Mouse (Mus musculus) lung, postnatal 25 days (tissue): ENCODE measurements around the gene Ttc27.

Experiments
- DNase-seq: peaks from one replicate; pipeline ENCODE4 v3.0.0; 2022; ENCODE audit warnings: low spot score

Gene Ttc27

GRCm38 (mm10) chr17:74887039-74887438 is 169.5 kb downstream of the Ttc27 start:
- no peak for DNase-seq

- no peak for DNase-seq
Measured at GRCm38 (mm10) chr17:74888836-74889534, 171.5 kb downstream of the Ttc27 start.

- DNase-seq: no peak
Measured at GRCm38 (mm10) chr17:74889535-74890117, 172.1 kb downstream of the Ttc27 start.

GRCm38 (mm10) chr17:74902453-74902852 is 184.9 kb downstream of the Ttc27 start:
- no peak for DNase-seq

- peak; percentile 36 for DNase-seq
Measured at GRCm38 (mm10) chr17:74903411-74904331, 186.1 kb downstream of the Ttc27 start.

- DNase-seq: no peak
Measured at GRCm38 (mm10) chr17:74904332-74904687, 186.8 kb downstream of the Ttc27 start.

- no peak for DNase-seq
Measured at GRCm38 (mm10) chr17:74904956-74905355, 187.4 kb downstream of the Ttc27 start.

- DNase-seq: no peak
Measured at GRCm38 (mm10) chr17:74912995-74913394, 195.5 kb downstream of the Ttc27 start.
